Mouse (Mus musculus) CD8-positive naive resting alpha-beta T cell, adult 2 months (primary cell): ENCODE measurements around the gene Iqcf3.

Experiments
- DNase-seq, 2 experiments: peaks; one replicate each; pipeline ENCODE4 v3.0.0; 2022; ENCODE audit warnings: low read depth in 2 of 2, low spot score in 2 of 2

Iqcf3 gene

DNA sequence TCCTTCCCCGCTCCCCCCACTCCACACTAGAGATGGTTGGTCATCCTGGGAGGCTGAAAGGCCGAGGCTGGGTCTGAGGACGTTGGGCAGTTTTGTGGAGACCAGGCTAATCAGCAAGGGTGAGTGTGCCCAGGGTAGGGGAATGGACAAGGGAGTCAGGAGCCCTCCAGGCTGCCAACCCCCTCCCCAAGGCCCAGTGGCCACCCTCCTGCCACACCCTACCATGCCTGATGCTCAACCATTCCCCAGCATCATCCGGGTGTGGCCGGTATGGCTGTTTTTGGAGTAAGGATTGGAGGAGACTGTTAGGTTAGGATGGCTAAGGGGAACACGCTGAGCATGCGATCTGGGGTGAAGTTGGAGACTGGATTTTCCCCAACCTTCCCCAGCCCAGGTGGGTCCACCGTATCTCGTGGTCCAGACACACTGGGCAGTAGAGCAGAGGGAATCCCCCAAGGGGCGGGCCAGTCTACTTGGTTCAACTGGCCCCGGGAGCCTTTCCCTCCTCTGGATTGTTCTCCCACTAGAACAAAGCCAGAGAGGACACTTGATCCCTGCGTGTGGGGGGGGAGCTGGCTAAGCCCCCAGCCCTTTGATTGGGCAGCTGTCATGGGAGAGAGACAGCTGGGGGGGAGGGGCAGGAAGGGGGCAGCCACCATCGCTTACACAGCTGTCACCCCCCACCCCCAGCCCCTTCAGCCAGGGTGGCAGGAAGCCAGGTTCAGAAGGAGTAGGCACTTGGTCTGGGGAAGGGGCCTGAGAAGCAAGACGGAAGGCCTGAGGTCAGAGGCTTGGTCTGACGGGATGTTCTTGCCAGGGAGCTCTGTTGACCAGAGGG is 104.9 kb downstream of the Iqcf3 start:
- DNase-seq, result no peak

DNA sequence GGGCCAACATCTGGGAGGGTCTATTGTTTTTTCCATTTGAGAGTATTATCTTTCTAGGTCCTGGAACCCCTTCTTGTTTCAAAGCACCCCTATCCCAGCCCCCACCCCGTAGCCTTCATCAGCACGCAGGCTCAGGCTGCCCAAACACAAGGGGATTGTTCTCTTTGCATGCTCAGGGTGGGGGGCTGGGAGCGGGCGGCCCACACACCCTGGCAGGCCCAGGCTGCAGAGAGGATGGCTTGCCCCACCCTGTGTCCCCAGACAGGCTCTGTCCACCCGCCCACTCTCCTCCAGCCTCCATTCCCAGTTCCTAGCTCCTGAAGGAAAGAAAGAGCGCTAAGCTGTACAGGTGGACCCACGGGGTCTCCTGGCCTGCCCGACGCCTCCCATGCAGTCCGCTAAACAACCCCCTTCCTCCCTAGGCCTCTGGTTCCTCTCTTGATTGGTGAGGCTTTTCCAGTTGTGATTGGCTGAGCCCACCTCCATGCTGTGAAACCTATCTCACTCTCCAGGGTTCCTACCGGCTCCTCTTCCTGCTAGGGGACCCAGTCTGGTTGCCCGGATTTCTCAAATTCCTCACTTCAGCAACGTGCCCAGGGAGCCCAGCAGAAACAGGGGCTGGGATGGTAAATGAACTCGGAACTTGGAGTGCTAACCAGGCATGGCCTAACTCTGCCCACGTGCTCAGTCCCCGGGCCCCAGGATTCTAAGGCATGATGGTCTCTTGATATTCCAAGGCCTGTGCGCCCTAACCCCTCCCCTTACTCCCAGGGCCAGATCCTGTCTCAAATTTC is 106.3 kb downstream of the Iqcf3 start:
- no peak for DNase-seq

GRCm38 (mm10) chr9:106454071-106454761 is 107.2 kb downstream of the Iqcf3 start:
- no peak for DNase-seq

- no peak for DNase-seq
Observed at GRCm38 (mm10) chr9:106453271-106454070, 108.0 kb downstream of the Iqcf3 start, which contains the start of gene Pcbp4. TSS of gene Pcbp4 (plus strand) at chr9:106453291.
